Mouse (Mus musculus) ES-E14 (cell line): ENCODE measurements around the gene Golga3.

Experiments
- CHD2 ChIP-seq: IDR thresholded peaks from 2 replicates; pipeline ENCODE4 v1.6.1; 2014; ENCODE audit warnings: mild to moderate bottlenecking, low read depth, low read length, inconsistent platforms
- HCFC1 ChIP-seq: IDR thresholded peaks from 2 replicates; pipeline ENCODE4 v1.6.1; 2012; ENCODE audit warnings: low read length, inconsistent platforms, borderline replicate concordance; ENCODE audit not compliant: insufficient read depth
- MAFK ChIP-seq: IDR thresholded peaks from 2 replicates; pipeline ENCODE4 v1.6.1; 2014; ENCODE audit warnings: mild to moderate bottlenecking, low read depth, low read length, inconsistent platforms; ENCODE audit not compliant: insufficient read depth
- ZC3H11A ChIP-seq: IDR thresholded peaks from 2 replicates; pipeline ENCODE4 v1.6.1; 2012; ENCODE audit warnings: low read depth, mild to moderate bottlenecking, inconsistent platforms, low read length, borderline replicate concordance
- ZNF384 ChIP-seq: IDR thresholded peaks from 2 replicates; pipeline ENCODE4 v1.6.1; 2012; ENCODE audit warnings: low read depth, low read length, inconsistent platforms

GRCm38 (mm10) chr5:110231638-110232037 lies 55.1 kb downstream of the Golga3 start:
- TF ChIP-seq ZNF384 (no peak), MAFK (no peak), HCFC1 (no peak), ZC3H11A (no peak), CHD2 (no peak)
